Comparison of ENCODE assay signal across 8 mouse cellular contexts in the genomic region with DNA sequence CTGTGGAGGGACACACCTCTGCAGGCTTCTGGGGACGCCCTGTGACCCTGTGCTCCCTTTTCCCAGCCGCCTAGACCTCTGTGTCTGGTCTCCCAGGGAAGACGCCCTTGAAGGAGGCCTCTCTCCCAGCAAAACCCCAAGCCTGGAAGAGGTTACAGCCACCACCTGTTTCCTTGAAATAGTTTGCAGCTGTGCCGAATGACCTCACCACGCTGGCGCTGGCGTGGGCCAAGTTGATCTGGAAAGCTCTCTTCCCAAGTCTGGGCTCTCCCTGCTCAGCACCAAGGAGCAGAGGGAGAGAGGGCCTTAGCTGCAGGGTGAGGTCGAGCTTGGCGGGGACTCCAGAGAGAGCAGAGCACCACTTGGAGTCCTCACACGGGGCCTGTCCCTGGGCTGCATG. TPM values are rescaled to one million over a fixed set of nuclear protein-coding genes. Genes with fewer than 3 reads are reported as not detected.
DNase-seq lines count a peak whose midpoint lies in the region; ATAC-seq and TF ChIP-seq lines count a peak whose summit lies in the region.

No protein-coding gene starts in this region.

- H3K9me3 ChIP-seq in heart, embryonic 12.5 days (replicated peaks) = no peaks in the 10 kb centered on the region

- no peaks in the 10 kb centered on the region for H3K79me2 ChIP-seq in heart, adult 2 months (replicated peaks; ENCODE audit: control insufficient read depth, insufficient read depth, low read length)

- H3K27me3 ChIP-seq in heart, adult 2 months (ENCODE audit: control insufficient read depth, insufficient read depth, low read length) = no peaks in the 10 kb centered on the region
- peaks cover 15% of the 10 kb centered on the region; the same call in 1 of the 2 replicates for H3K27me3 ChIP-seq in heart, embryonic 12.5 days (replicated peaks)

- 26% methylated on average over 10 of the region's 10 CpGs for WGBS in heart, adult 2 months
- WGBS in heart, embryonic 12.5 days = 32% methylated on average over 10 of the region's 10 CpGs

- no peak for TF ChIP-seq POLR2A in heart, adult 2 months (IDR thresholded peaks at IDR 0.05; ENCODE audit: insufficient read depth, low read depth, low read length)

- no peak overlapping the region for H3K9ac ChIP-seq in heart, adult 2 months (ENCODE audit: low read depth, low read length)
- H3K9ac ChIP-seq in heart, embryonic 12.5 days = no peak overlapping the region

- H3K27ac ChIP-seq in heart, adult 2 months = no peak overlapping the region; the same call in 1 of the 2 replicates
- no peak overlapping the region for H3K27ac ChIP-seq in heart, embryonic 12.5 days (ENCODE audit: poor library complexity, severe bottlenecking)

- intact Hi-C loops in heart, adult 2 months (cut with DNase I) = loop anchor here (5.0 kb wide), 2 partner anchors 39 to 54 kb away; no protein-coding TSS in a partner anchor
- intact Hi-C loops in heart, postnatal 25 days (cut with DNase I) = loop anchor here (5.0 kb wide), 1 partner anchor 54 kb away; no protein-coding TSS in a partner anchor

- no peak for TF ChIP-seq EP300 in heart, adult 2 months (IDR thresholded peaks at IDR 0.05; ENCODE audit: insufficient read depth, low read depth, low read length)

- no peaks in the 10 kb centered on the region; the same call in 1 of the 2 replicates for H3K4me1 ChIP-seq in heart, adult 2 months (ENCODE audit: control insufficient read depth, insufficient read depth, low read length)
- 0 out of 2 replicates have a peak, but pooled peaks cover 4% of the 10 kb centered on the region for H3K4me1 ChIP-seq in heart, embryonic 12.5 days (replicated peaks)

- no peak for ATAC-seq in heart, embryonic 12.5 days (ENCODE audit: insufficient number of reproducible peaks, low FRiP score)

- TF ChIP-seq CTCF in heart, adult 2 months (IDR thresholded peaks at IDR 0.05) = no peak

- H3K4me2 ChIP-seq in heart, embryonic 12.5 days = no peak overlapping the region

- H3K4me3 ChIP-seq in heart, adult 2 months = no peak overlapping the region
- H3K4me3 ChIP-seq in heart, embryonic 12.5 days = no peak overlapping the region

- no peaks in the 10 kb centered on the region for H3K36me3 ChIP-seq in heart, adult 2 months (ENCODE audit: control insufficient read depth, insufficient read depth, low read length)
- H3K36me3 ChIP-seq in heart, embryonic 12.5 days = no peaks in the 10 kb centered on the region

- peak; percentile 83 to 88 for DNase-seq in heart, adult 2 months
- DNase-seq in brain, adult 2 months (ENCODE audit: low read depth, low spot score) = peak; percentile 27
- DNase-seq in heart, postnatal 25 days (ENCODE audit: low spot score) = peak; percentile 86
- DNase-seq in ovary, postnatal 10 days (ENCODE audit: low spot score) = peak; percentile 32
- no peak for DNase-seq in left cerebral cortex, adult 8-10 months (ENCODE audit: low spot score in 2 of 2)
- DNase-seq in cerebellum, adult 18-20 months = no peak
- DNase-seq in left cerebral cortex, adult 9 months (ENCODE audit: low spot score in 2 of 2) = no peak

RNA-seq across cellular contexts. Expression of gene Ston2, which starts 1.8 kb away (rescaled TPM):
- 1 to 10 TPM; 3.6 to 4.1 TPM for total RNA-seq in heart, adult 2 months (2021)
- polyA plus RNA-seq in heart, adult 2 months (2012; rRNA removed) = 4.7 and 6.7 TPM in 2 replicates
- 4.9 and 7.1 TPM in 2 replicates for polyA plus RNA-seq in heart, embryonic 12.5 days (2016; fragmentation: Nextera tagmentation; extraction: Ambion mirVana)
- 1 to 10 TPM; 4.0 to 4.5 TPM for total RNA-seq in heart, postnatal 25 days (2021)
- total RNA-seq in left cerebral cortex, adult 8-10 months (2022) = 10 to 100 TPM; 20.0 to 25.9 (median 23.8) TPM

Comparison
In these comparisons a context has a peak if more than half of its experiments do, and no peak if none do; other contexts are left out.
1. DNase-seq: peak in heart, adult 2 months (2 of 2), brain, adult 2 months (single experiment), heart, postnatal 25 days (single experiment) and ovary, postnatal 10 days (single experiment); none in left cerebral cortex, adult 8-10 months (0 of 2), cerebellum, adult 18-20 months (0 of 2) and left cerebral cortex, adult 9 months (0 of 2).